Mouse (Mus musculus): ENCODE measurements around the gene Zfp3. TPM values are rescaled to one million over a fixed set of nuclear protein-coding genes. Genes with fewer than 3 reads are reported as not detected.

The Zfp3 gene
- total RNA-seq (2014; rRNA removed) (6.8 and 9.8 TPM in 2 replicates), polyA plus RNA-seq (2015; fragmentation: Nextera tagmentation; extraction: Ambion mirVana) (10.2 and 11.2 TPM in 2 replicates)

DNA sequence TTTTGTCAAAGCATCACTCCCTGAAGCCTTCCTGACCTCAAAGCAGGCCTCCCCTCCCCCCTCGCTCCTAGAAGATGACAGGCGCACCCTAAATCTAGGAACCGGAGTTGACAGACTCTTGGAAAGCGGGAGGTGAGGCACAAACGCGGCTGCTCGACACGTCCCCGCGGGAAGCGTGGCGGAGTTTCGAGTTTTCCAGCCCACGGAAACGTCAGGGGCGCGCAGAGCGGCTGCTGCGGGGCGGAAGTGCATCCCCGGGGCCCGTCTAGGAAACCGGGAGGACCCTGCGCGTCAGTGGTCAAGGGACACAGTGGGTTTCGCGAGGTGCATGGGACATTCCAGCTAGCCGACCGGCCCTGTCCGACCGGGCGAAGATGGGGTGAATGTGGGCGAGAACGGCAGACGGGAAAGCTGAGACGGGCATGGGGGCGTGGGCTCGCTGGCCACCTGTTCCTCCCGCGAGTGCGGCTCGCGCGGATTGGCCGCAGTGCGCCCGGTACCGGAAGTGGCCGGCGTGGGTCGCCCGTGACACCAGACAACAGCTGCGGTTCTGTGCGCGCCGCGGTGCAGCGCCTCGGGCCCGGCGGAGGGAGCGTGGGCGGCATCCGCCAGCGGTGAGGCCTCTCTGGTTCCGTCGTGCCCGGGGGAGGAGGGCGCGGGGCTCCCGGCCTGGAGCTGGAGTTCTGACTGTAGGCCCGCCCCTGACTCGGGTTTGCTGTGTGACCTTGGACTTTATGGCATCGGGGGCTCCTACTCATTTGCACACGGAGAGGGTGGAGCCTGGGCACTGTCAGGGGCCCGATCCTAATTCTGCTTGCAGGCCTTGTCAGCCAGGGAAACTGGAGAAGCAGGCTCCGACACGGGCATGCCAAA, at the start of gene Zfp3:
Gene Zfp3, plus strand, starts transcription at position 274 of the 873 bp plus-strand sequence.
- DNase-seq (ENCODE audit: low spot score) (peak; percentile 89), ATAC-seq (peak; percentile 93)
- Histone ChIP-seq H3K36me3 (ENCODE audit: insufficient read depth, low read length) (0 out of 2 replicates have a peak, but pooled peaks cover 5% of the 10 kb centered on the region), H3K9ac (replicated peaks; ENCODE audit: low read length) (peak within 1 kb of the TSS; percentile 75), H3K9me3 (ENCODE audit: low read length) (no peaks in the 10 kb centered on the region), H3K4me3 (ENCODE audit: low read length) (peak within 1 kb of the TSS; percentile 60), H3K27me3 (ENCODE audit: insufficient read depth, low read length) (no peaks in the 10 kb centered on the region), H3K4me2 (ENCODE audit: low read depth, low read length) (peak within 1 kb of the TSS; percentile 79), H3K27ac (peak within 1 kb of the TSS; percentile 90), H3K4me1 (ENCODE audit: insufficient read depth, low read length) (peaks cover 12% of the 10 kb centered on the region; the same call in 1 of the 2 replicates)
- WGBS = under 1% methylated on average over 75 of the region's 78 CpGs
- no peak for TF ChIP-seq CTCF (IDR thresholded peaks at IDR 0.05; ENCODE audit: low read depth)

DNA sequence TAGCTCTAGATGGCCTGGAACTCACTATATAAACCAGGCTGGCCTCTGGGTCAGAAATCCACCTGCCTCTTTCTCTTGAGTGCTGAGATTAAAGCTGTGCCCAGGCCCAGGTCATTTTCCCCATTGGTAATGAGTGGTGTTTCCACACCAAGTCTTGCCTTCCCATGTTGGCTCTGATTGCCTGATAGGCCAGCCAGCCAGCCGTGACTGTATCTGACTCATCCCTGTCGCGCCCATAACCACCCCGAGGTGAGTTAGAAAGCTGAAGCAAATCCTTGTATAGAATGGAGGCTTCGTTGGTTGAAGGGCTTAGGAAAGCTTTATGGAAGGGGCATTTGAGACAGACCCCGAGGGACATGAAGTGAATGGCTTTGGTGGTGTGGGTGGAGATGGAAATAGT, 48.2 kb upstream of the Zfp3 start:
- Histone ChIP-seq H3K36me3 (ENCODE audit: insufficient read depth, low read length) (peaks cover 29% of the 10 kb centered on the region), H3K27ac (no peak overlapping the region), H3K9ac (replicated peaks; ENCODE audit: low read length) (no peak overlapping the region), H3K4me1 (ENCODE audit: insufficient read depth, low read length) (no peaks in the 10 kb centered on the region), H3K9me3 (ENCODE audit: low read length) (no peaks in the 10 kb centered on the region), H3K4me3 (ENCODE audit: low read length) (no peak overlapping the region), H3K27me3 (ENCODE audit: insufficient read depth, low read length) (no peaks in the 10 kb centered on the region), H3K4me2 (ENCODE audit: low read depth, low read length) (no peak overlapping the region)
- DNase-seq (ENCODE audit: low spot score) (no peak), ATAC-seq (no peak)
- no peak for TF ChIP-seq CTCF (IDR thresholded peaks at IDR 0.05; ENCODE audit: low read depth)
- 85% methylated on average over 6 of the region's 6 CpGs for WGBS

DNA sequence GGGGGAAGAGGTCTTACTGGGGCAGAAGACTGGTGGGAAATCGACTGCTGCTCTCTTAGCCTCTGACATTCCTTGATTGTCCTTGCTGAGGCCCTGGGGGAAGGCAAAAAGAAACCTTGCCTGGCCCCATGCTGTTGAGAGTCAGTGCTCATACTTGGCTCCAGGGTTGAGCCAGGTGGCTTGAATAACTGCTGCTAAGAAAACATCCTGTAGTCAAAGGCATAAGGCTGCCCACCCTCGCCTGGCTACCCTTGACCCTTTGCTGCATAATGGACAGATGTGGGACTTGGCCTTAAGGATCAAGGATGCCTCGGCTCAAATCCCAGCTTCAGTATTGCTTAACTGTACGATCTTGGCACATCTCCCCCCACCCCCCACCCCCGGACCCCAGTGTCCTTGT, 45.5 kb upstream of the Zfp3 start:
- H3K36me3 ChIP-seq (ENCODE audit: insufficient read depth, low read length) = peaks cover 38% of the 10 kb centered on the region
- no peaks in the 10 kb centered on the region for H3K9me3 ChIP-seq (ENCODE audit: low read length)
- no peak for ATAC-seq

DNA sequence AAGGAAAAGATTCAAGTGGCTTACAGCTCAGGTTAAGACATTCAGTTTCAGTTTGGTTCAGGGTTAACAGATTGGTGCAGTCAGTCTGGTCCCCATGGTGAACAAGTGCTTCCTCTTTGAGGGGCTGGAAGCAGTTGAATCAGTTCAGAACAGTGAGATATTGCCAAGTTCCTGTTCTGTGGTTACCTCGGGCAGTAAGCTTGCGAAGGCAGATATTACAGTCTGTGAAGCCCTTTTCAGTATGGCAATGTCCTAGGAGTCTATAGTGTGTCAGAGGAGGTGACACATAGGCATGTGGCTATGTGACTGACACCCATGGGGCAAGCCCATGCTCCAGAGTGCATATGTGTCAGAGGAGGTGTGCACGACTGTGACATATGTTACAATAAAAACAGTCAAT, 43.4 kb upstream of the Zfp3 start:
- Histone ChIP-seq H3K9ac (replicated peaks; ENCODE audit: low read length) (no peak overlapping the region), H3K27ac (no peak overlapping the region), H3K4me1 (ENCODE audit: insufficient read depth, low read length) (no peaks in the 10 kb centered on the region), H3K27me3 (ENCODE audit: insufficient read depth, low read length) (no peaks in the 10 kb centered on the region), H3K9me3 (ENCODE audit: low read length) (no peaks in the 10 kb centered on the region), H3K4me2 (ENCODE audit: low read depth, low read length) (no peak overlapping the region), H3K4me3 (ENCODE audit: low read length) (no peak overlapping the region), H3K36me3 (ENCODE audit: insufficient read depth, low read length) (peaks cover 58% of the 10 kb centered on the region)
- WGBS = 92% methylated on average over 3 of the region's 3 CpGs
- DNase-seq (ENCODE audit: low spot score) (no peak), ATAC-seq (no peak)
- no peak for TF ChIP-seq CTCF (IDR thresholded peaks at IDR 0.05; ENCODE audit: low read depth)

More for the DNA sequence above, 45.5 kb upstream of the Zfp3 start:
- WGBS = 79% methylated on average over 5 of the region's 5 CpGs
- TF ChIP-seq CTCF (IDR thresholded peaks at IDR 0.05; ENCODE audit: low read depth) = no peak
- H3K4me1 ChIP-seq (ENCODE audit: insufficient read depth, low read length) = no peaks in the 10 kb centered on the region
- H3K27me3 ChIP-seq (ENCODE audit: insufficient read depth, low read length) = no peaks in the 10 kb centered on the region
- no peak overlapping the region for H3K9ac ChIP-seq (replicated peaks; ENCODE audit: low read length)
- H3K4me2 ChIP-seq (ENCODE audit: low read depth, low read length) = no peak overlapping the region
- DNase-seq (ENCODE audit: low spot score) = no peak
- no peak overlapping the region for H3K27ac ChIP-seq
- H3K4me3 ChIP-seq (ENCODE audit: low read length) = no peak overlapping the region

DNA sequence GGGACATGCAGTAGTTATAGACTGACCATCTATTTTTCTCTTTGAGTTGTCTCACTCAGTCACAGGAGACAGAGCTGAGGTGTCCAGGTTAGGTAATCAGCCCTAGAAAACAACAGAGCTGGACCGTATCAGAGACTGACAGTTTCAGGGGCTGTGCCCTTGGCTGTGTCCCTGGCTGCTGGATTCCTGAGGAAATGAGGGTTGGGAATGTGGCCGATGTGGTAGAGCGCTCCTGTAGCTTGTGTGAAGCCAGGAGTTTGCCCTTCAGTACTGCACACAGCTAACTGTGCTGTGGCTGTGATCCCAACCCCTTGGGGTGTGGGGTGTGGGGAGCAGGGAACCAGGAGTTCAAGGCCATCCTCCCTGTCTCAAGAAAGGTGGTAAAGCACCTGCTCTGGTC, 42.9 kb upstream of the Zfp3 start:
- DNase-seq (ENCODE audit: low spot score) (no peak), ATAC-seq (no peak)
- Histone ChIP-seq H3K4me1 (ENCODE audit: insufficient read depth, low read length) (no peaks in the 10 kb centered on the region), H3K36me3 (ENCODE audit: insufficient read depth, low read length) (peaks cover 63% of the 10 kb centered on the region), H3K27me3 (ENCODE audit: insufficient read depth, low read length) (no peaks in the 10 kb centered on the region), H3K9ac (replicated peaks; ENCODE audit: low read length) (no peak overlapping the region), H3K27ac (no peak overlapping the region), H3K4me3 (ENCODE audit: low read length) (no peak overlapping the region), H3K9me3 (ENCODE audit: low read length) (no peaks in the 10 kb centered on the region), H3K4me2 (ENCODE audit: low read depth, low read length) (no peak overlapping the region)
- no peak for TF ChIP-seq CTCF (IDR thresholded peaks at IDR 0.05; ENCODE audit: low read depth)
- 92% methylated on average over 3 of the region's 3 CpGs for WGBS

DNA sequence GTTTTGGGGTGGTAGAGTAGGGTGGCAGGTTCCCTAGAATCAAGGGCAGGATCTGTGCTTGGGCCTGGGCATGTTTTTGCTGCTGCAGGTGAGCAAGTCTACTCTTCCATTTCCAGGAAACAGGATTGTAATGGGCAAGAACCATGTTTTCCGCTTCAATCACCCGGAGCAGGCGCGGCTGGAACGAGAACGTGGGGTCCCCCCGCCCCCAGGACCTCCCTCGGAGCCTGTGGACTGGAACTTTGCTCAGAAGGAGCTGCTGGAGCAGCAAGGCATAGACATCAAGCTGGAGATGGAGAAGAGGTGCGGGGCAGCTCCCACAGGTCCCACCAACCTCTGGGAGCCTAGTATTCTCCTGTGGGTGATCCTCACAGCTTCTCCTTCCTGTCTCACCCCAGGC, 39.3 kb upstream of the Zfp3 start:
- no peak for ATAC-seq
- no peak overlapping the region for H3K27ac ChIP-seq
- H3K36me3 ChIP-seq (ENCODE audit: insufficient read depth, low read length) = peaks cover 60% of the 10 kb centered on the region
- H3K4me1 ChIP-seq (ENCODE audit: insufficient read depth, low read length) = no peaks in the 10 kb centered on the region
- H3K27me3 ChIP-seq (ENCODE audit: insufficient read depth, low read length) = no peaks in the 10 kb centered on the region
- H3K4me2 ChIP-seq (ENCODE audit: low read depth, low read length) = no peak overlapping the region
- TF ChIP-seq CTCF (IDR thresholded peaks at IDR 0.05; ENCODE audit: low read depth) = no peak
- H3K4me3 ChIP-seq (ENCODE audit: low read length) = no peak overlapping the region
- WGBS = 95% methylated on average over 9 of the region's 9 CpGs
- no peak for DNase-seq (ENCODE audit: low spot score)
- H3K9me3 ChIP-seq (ENCODE audit: low read length) = no peaks in the 10 kb centered on the region
- H3K9ac ChIP-seq (replicated peaks; ENCODE audit: low read length) = no peak overlapping the region

DNA sequence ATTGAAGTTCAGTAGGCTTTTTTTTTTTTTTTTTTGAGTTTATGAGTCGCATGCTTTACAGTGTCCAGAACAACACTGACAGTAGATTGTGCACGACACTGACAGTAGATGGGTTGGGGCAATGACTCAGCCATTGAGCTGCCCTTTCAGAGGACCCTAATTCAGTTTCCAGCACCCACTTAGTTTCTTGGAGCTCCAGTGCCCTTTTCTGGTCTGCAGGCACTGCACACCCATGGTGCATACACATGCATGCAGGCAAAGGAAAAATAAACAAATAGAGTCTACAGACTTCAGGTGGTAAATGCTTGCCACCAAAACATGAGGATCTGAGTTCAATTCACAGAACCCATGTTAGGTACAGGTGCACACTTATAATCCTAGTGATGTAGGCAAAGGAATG, 37.4 kb upstream of the Zfp3 start:
- H3K36me3 ChIP-seq (ENCODE audit: insufficient read depth, low read length) = peaks cover 49% of the 10 kb centered on the region
- no peaks in the 10 kb centered on the region for H3K27me3 ChIP-seq (ENCODE audit: insufficient read depth, low read length)
- no peak overlapping the region for H3K4me2 ChIP-seq (ENCODE audit: low read depth, low read length)
- no peak for ATAC-seq
- TF ChIP-seq CTCF (IDR thresholded peaks at IDR 0.05; ENCODE audit: low read depth) = no peak
- H3K9me3 ChIP-seq (ENCODE audit: low read length) = no peaks in the 10 kb centered on the region
- no peaks in the 10 kb centered on the region for H3K4me1 ChIP-seq (ENCODE audit: insufficient read depth, low read length)
- DNase-seq (ENCODE audit: low spot score) = no peak
- WGBS = 97% methylated on average over 2 of the region's 2 CpGs
- no peak overlapping the region for H3K9ac ChIP-seq (replicated peaks; ENCODE audit: low read length)
- no peak overlapping the region for H3K27ac ChIP-seq
- H3K4me3 ChIP-seq (ENCODE audit: low read length) = no peak overlapping the region
